Mouse (Mus musculus) liver, embryonic 16.5 days (tissue): ENCODE results near the gene Crabp2. TPM values are rescaled to one million over a fixed set of nuclear protein-coding genes. Genes with fewer than 3 reads are reported as not detected.

Experiments used
- polyA plus RNA-seq: library from polyadenylated mRNA; unstranded; fragments of >200 nt; fragmentation: Nextera tagmentation; extraction: Ambion mirVana; gene quantifications from 2 replicates; pipeline ENCODE4 v1.2.1, GENCODE M21; 2015

Crabp2 gene
- polyA plus RNA-seq, 1 experiment from 2014 or later: 0.25 TPM

Other genes with a start within 250 kb of the Crabp2 start
- gene Lrrc71, start 200.0 kb upstream of the Crabp2 start, polyA plus RNA-seq: 0.07 and 0.18 TPM in 2 replicates
- gene Ntrk1, start 153.5 kb upstream of the Crabp2 start, polyA plus RNA-seq: 0.16 and 0.18 TPM in 2 replicates
- gene Insrr, start 151.7 kb upstream of the Crabp2 start, polyA plus RNA-seq: 0.01 TPM in 1 of 2 replicates, not detected in the other
- gene Pear1, start 124.4 kb upstream of the Crabp2 start, polyA plus RNA-seq: 6.0 and 6.5 TPM in 2 replicates
- 0.29 and 0.37 TPM in 2 replicates for gene Sh2d2a, start 101.9 kb upstream of the Crabp2 start, polyA plus RNA-seq
- 4.1 and 4.7 TPM in 2 replicates for gene Prcc, start 63.1 kb upstream of the Crabp2 start, polyA plus RNA-seq
- 53.6 and 57.1 TPM in 2 replicates for gene Hdgf, start 42.3 kb upstream of the Crabp2 start, polyA plus RNA-seq
- 35.1 and 35.8 TPM in 2 replicates for gene Mrpl24, start 29.2 kb upstream of the Crabp2 start, polyA plus RNA-seq
- gene Isg20l2, start 18.4 kb upstream of the Crabp2 start, polyA plus RNA-seq: 17.2 and 17.5 TPM in 2 replicates
- 5.2 and 5.7 TPM in 2 replicates for gene Rrnad1, start 17.9 kb upstream of the Crabp2 start, polyA plus RNA-seq
- 1.2 and 1.4 TPM in 2 replicates for gene Nes, start 22.4 kb downstream of the Crabp2 start, polyA plus RNA-seq
- gene Bcan, start 51.6 kb downstream of the Crabp2 start, polyA plus RNA-seq: 0.04 TPM in 1 of 2 replicates, not detected in the other
- not detected in 2 replicates for gene Hapln2, start 78.9 kb downstream of the Crabp2 start, polyA plus RNA-seq
- gene Gpatch4, start 94.4 kb downstream of the Crabp2 start, polyA plus RNA-seq: 13.2 and 14.1 TPM in 2 replicates
- 83.2 and 85.0 TPM in 2 replicates for gene Naxe, start 109.8 kb downstream of the Crabp2 start, polyA plus RNA-seq
- not detected in 2 replicates for gene Ttc24, start 129.6 kb downstream of the Crabp2 start, polyA plus RNA-seq
- gene Iqgap3, start 133.3 kb downstream of the Crabp2 start, polyA plus RNA-seq: 7.3 and 7.6 TPM in 2 replicates
- 5.2 and 7.9 TPM in 2 replicates for gene Mef2d, start 193.7 kb downstream of the Crabp2 start, polyA plus RNA-seq